ENCODE assay signal across 8 mouse cellular contexts in the genomic region with DNA sequence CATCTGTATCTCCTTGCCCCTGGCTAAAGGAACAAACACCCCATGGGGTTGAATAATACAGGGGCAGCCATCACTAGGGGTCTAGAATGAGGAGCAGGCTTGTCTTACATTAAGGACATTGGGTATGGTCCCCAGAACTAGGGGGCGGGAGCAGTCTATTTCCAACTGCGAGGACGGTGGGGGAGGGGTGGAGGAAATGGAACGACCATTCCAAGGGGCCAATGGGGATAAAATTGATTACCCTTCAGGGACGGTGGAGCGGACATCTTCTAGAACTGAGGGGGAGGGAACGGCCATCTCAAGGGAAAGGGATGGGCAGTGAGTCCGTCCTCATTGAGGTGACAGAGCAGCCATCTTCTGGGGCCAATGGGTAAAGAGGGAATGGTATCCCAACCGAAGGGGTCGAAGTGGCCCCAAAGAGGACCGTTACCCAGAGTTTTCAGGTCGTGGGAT. TPM values are rescaled to one million over a fixed set of nuclear protein-coding genes. Genes with fewer than 3 reads are reported as not detected.
DNase-seq lines count a peak whose midpoint lies in the region; ATAC-seq and TF ChIP-seq lines count a peak whose summit lies in the region.

No protein-coding gene starts in this region.

- 2% methylated on average over 12 of the region's 12 CpGs for WGBS in hindbrain, embryonic 16.5 days
- under 1% methylated on average over 12 of the region's 12 CpGs for WGBS in midbrain, embryonic 15.5 days

- ATAC-seq in hindbrain, embryonic 16.5 days, result peak; percentile 67
- peak; percentile 71 for ATAC-seq in midbrain, embryonic 15.5 days (replicated peaks)

- peak overlapping the region; percentile 84 for H3K4me3 ChIP-seq in gastrocnemius, adult 2 months
- peak overlapping the region; percentile 89 for H3K4me3 ChIP-seq in testis, adult 2 months (ENCODE audit: control insufficient read depth, low read depth, low read length)
- H3K4me3 ChIP-seq in hindbrain, embryonic 16.5 days (ENCODE audit: low read length), result peak overlapping the region; percentile 70
- peak overlapping the region; percentile 91 for H3K4me3 ChIP-seq in midbrain, embryonic 15.5 days

- H3K4me1 ChIP-seq in testis, adult 2 months (ENCODE audit: control insufficient read depth, insufficient read depth, low read length), result peaks cover 6% of the 10 kb centered on the region
- H3K4me1 ChIP-seq in hindbrain, embryonic 16.5 days (ENCODE audit: control insufficient read depth, insufficient read depth, low read depth, low read length), result peaks cover 20% of the 10 kb centered on the region
- H3K4me1 ChIP-seq in midbrain, embryonic 15.5 days, result peaks cover 26% of the 10 kb centered on the region

- no peaks in the 10 kb centered on the region for H3K27me3 ChIP-seq in testis, adult 2 months (ENCODE audit: control insufficient read depth, insufficient read depth, low read length)
- no peaks in the 10 kb centered on the region for H3K27me3 ChIP-seq in hindbrain, embryonic 16.5 days (replicated peaks; ENCODE audit: control insufficient read depth, insufficient read depth, low read length)
- no peaks in the 10 kb centered on the region for H3K27me3 ChIP-seq in midbrain, embryonic 15.5 days (replicated peaks)

- H3K27ac ChIP-seq in gastrocnemius, adult 2 months, result peak overlapping the region; percentile 95
- H3K27ac ChIP-seq in testis, adult 2 months (ENCODE audit: control insufficient read depth, insufficient read depth, low read depth, low read length), result peak overlapping the region; percentile 91
- peak overlapping the region; percentile 77; the same call in 1 of the 2 replicates for H3K27ac ChIP-seq in hindbrain, embryonic 16.5 days (ENCODE audit: low read depth, low read length)
- peak overlapping the region; percentile 81 for H3K27ac ChIP-seq in midbrain, embryonic 15.5 days

- no peaks in the 10 kb centered on the region for H3K9me3 ChIP-seq in hindbrain, embryonic 16.5 days (ENCODE audit: control insufficient read depth, low read length)
- no peaks in the 10 kb centered on the region for H3K9me3 ChIP-seq in midbrain, embryonic 15.5 days

- no peak for TF ChIP-seq POLR2A in testis, adult 2 months (IDR thresholded peaks at IDR 0.05; ENCODE audit: control insufficient read depth, low read depth, low read length)

- no peak for TF ChIP-seq CTCF in gastrocnemius, adult 2 months (IDR thresholded peaks at IDR 0.05)
- no peak for TF ChIP-seq CTCF in testis, adult 2 months (IDR thresholded peaks at IDR 0.05; ENCODE audit: control insufficient read depth, insufficient read depth, insufficient replicate concordance, low read depth, low read length)

- H3K36me3 ChIP-seq in testis, adult 2 months (ENCODE audit: control insufficient read depth, insufficient read depth, low read length), result no peaks in the 10 kb centered on the region; the same call in 1 of the 2 replicates
- H3K36me3 ChIP-seq in hindbrain, embryonic 16.5 days (ENCODE audit: control insufficient read depth, insufficient read depth, low read length), result peaks cover 20% of the 10 kb centered on the region
- H3K36me3 ChIP-seq in midbrain, embryonic 15.5 days (replicated peaks), result peaks cover 31% of the 10 kb centered on the region; the same call in 1 of the 2 replicates

- no peak for DNase-seq in gastrocnemius, adult 2 months
- no peak for DNase-seq in gastrocnemius, postnatal 36 days
- no peak for DNase-seq in testis, postnatal 14 days (ENCODE audit: low spot score)
- DNase-seq in adrenal gland, adult 2 months, result no peak
- DNase-seq in urinary bladder, adult 18-20 months (ENCODE audit: low spot score in 2 of 2), result no peak

- H3K4me2 ChIP-seq in hindbrain, embryonic 16.5 days (ENCODE audit: low read length), result peak overlapping the region; percentile 64
- peak overlapping the region; percentile 93 for H3K4me2 ChIP-seq in midbrain, embryonic 15.5 days

- intact Hi-C loops in gastrocnemius, adult 2 months (cut with DNase I), result loop anchor here (2.0 kb wide), 1 partner anchor 27 kb away; no protein-coding TSS in a partner anchor
- intact Hi-C loops in gastrocnemius, postnatal 36 days (cut with DNase I), result no loop called here

- H3K9ac ChIP-seq in hindbrain, embryonic 16.5 days (ENCODE audit: low read depth, low read length), result peak overlapping the region; percentile 86
- H3K9ac ChIP-seq in midbrain, embryonic 15.5 days, result peak overlapping the region; percentile 93

RNA-seq across cellular contexts. Expression of a gene that starts 0.4 kb away (rescaled TPM):
- total RNA-seq in gastrocnemius, adult 2 months (2021), result 1 to 10 TPM in 1 of 2 experiments, under 1 TPM in 1; 0.99 to 1.3 TPM
- total RNA-seq in gastrocnemius, postnatal 36 days (2021), result 1 to 10 TPM in 1 of 2 experiments, under 1 TPM in 1; 0.99 to 1.1 TPM
- 117 and 127 TPM in 2 replicates for polyA plus RNA-seq in testis, adult 2 months (2012; rRNA removed)
- 0.90 and 0.94 TPM in 2 replicates for polyA plus RNA-seq in hindbrain, embryonic 16.5 days (2015; fragmentation: Nextera tagmentation; extraction: Ambion mirVana)
- 0.68 and 1.1 TPM in 2 replicates for polyA plus RNA-seq in midbrain, embryonic 15.5 days (2015; fragmentation: Nextera tagmentation; extraction: Ambion mirVana)
- 1 to 10 TPM; 4.3 to 4.4 TPM for total RNA-seq in adrenal gland, adult 2 months (2021)
- 8.8 and 11.1 TPM in 2 replicates for polyA plus RNA-seq in adrenal gland, adult 2 months (2012; rRNA removed)

RNA-seq across cellular contexts. Expression of a gene that starts 0.5 kb away (rescaled TPM):
- total RNA-seq in gastrocnemius, adult 2 months (2021), result 10 to 100 TPM; 20.1 to 24.6 TPM
- total RNA-seq in gastrocnemius, postnatal 36 days (2021), result 10 to 100 TPM; 18.5 to 20.1 TPM
- 31.4 and 32.4 TPM in 2 replicates for polyA plus RNA-seq in testis, adult 2 months (2012; rRNA removed)
- 144 and 150 TPM in 2 replicates for polyA plus RNA-seq in hindbrain, embryonic 16.5 days (2015; fragmentation: Nextera tagmentation; extraction: Ambion mirVana)
- polyA plus RNA-seq in midbrain, embryonic 15.5 days (2015; fragmentation: Nextera tagmentation; extraction: Ambion mirVana), result 130 and 139 TPM in 2 replicates
- total RNA-seq in adrenal gland, adult 2 months (2021), result 10 to 100 TPM; 53.7 to 71.4 TPM
- polyA plus RNA-seq in adrenal gland, adult 2 months (2012; rRNA removed), result 82.8 and 84.1 TPM in 2 replicates

RNA-seq across cellular contexts. Expression of a gene that starts 20.3 kb away (rescaled TPM):
- 1 to 10 TPM; 1.2 to 1.6 TPM for total RNA-seq in gastrocnemius, adult 2 months (2021)
- total RNA-seq in gastrocnemius, postnatal 36 days (2021), result under 1 TPM; 0.66 to 0.94 TPM
- 3.5 and 5.0 TPM in 2 replicates for polyA plus RNA-seq in testis, adult 2 months (2012; rRNA removed)
- polyA plus RNA-seq in hindbrain, embryonic 16.5 days (2015; fragmentation: Nextera tagmentation; extraction: Ambion mirVana), result 1.5 and 1.6 TPM in 2 replicates
- 1.1 and 1.3 TPM in 2 replicates for polyA plus RNA-seq in midbrain, embryonic 15.5 days (2015; fragmentation: Nextera tagmentation; extraction: Ambion mirVana)
- total RNA-seq in adrenal gland, adult 2 months (2021), result 1 to 10 TPM; 5.3 to 6.5 TPM
- polyA plus RNA-seq in adrenal gland, adult 2 months (2012; rRNA removed), result 14.2 and 15.4 TPM in 2 replicates

RNA-seq across cellular contexts. Expression of a gene that starts 22.1 kb away (rescaled TPM):
- 10 to 100 TPM; 17.5 to 23.4 TPM for total RNA-seq in gastrocnemius, adult 2 months (2021)
- 10 to 100 TPM; 22.0 to 32.0 TPM for total RNA-seq in gastrocnemius, postnatal 36 days (2021)
- polyA plus RNA-seq in testis, adult 2 months (2012; rRNA removed), result 17.9 TPM in 2 replicates
- 0.69 and 0.93 TPM in 2 replicates for polyA plus RNA-seq in hindbrain, embryonic 16.5 days (2015; fragmentation: Nextera tagmentation; extraction: Ambion mirVana)
- polyA plus RNA-seq in midbrain, embryonic 15.5 days (2015; fragmentation: Nextera tagmentation; extraction: Ambion mirVana), result 0.88 and 1.2 TPM in 2 replicates
- 10 to 100 TPM in 1 of 2 experiments, 1 to 10 TPM in 1; 7.6 to 16.5 TPM for total RNA-seq in adrenal gland, adult 2 months (2021)
- 16.3 and 21.1 TPM in 2 replicates for polyA plus RNA-seq in adrenal gland, adult 2 months (2012; rRNA removed)

RNA-seq across cellular contexts. Expression of a gene that starts 23.0 kb away (rescaled TPM):
- under 1 TPM; 0.45 to 0.92 TPM for total RNA-seq in gastrocnemius, adult 2 months (2021)
- total RNA-seq in gastrocnemius, postnatal 36 days (2021), result under 1 TPM; 0.59 to 0.91 TPM
- polyA plus RNA-seq in testis, adult 2 months (2012; rRNA removed), result 33.5 and 35.4 TPM in 2 replicates
- 12.3 and 14.5 TPM in 2 replicates for polyA plus RNA-seq in hindbrain, embryonic 16.5 days (2015; fragmentation: Nextera tagmentation; extraction: Ambion mirVana)
- polyA plus RNA-seq in midbrain, embryonic 15.5 days (2015; fragmentation: Nextera tagmentation; extraction: Ambion mirVana), result 12.0 and 12.2 TPM in 2 replicates
- under 1 TPM; 0.55 to 0.86 TPM for total RNA-seq in adrenal gland, adult 2 months (2021)
- polyA plus RNA-seq in adrenal gland, adult 2 months (2012; rRNA removed), result 3.3 and 4.1 TPM in 2 replicates
